Mouse (Mus musculus): ENCODE results near the gene Epor.
A peak's percentile ranks its signal among the peaks of the same experiment; 100 is the strongest.

Gene Epor

DNA sequence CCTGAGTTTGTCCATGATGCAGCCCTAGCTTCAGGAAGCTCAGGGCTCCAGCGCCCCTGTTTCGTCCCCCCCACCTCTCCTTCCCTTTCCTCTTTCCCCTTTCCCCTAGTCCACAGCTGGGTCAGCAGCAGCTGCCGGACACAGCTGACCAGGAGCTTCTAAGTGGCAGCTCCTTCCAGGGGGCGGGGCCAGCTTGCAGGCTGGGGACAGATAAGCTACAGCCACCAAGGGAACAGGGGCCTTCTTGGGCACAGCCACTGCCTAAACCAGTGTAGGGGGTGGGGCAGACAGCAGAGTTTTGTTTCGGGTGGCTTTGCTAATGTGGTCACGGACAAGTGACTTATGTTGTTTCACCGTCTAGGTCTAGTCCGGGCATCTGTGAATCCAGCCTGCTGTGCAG lies at the start of gene Epor:
Epor (minus strand) TSS at position 90 of the 400 bp plus-strand sequence.
- no peak for DNase-seq

DNA sequence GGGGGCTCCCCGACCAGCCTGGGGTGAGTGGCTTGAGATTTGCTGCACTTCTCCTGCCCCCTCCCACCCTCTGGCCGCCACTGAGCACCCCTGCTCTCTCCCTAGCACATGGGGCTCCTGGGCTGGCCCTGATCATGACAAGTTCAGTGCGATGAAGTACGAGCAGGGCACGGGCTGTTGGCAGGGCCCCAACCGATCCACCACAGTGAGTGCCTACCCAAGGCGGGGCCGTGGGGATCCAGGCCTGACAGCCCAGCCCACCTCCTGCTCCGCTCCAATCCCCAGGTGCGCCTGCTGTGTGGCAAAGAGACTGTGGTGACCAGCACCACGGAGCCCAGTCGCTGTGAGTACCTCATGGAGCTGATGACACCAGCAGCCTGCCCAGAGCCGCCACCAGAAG lies 49.4 kb upstream of the Epor start:
- DNase-seq, result no peak

DNA sequence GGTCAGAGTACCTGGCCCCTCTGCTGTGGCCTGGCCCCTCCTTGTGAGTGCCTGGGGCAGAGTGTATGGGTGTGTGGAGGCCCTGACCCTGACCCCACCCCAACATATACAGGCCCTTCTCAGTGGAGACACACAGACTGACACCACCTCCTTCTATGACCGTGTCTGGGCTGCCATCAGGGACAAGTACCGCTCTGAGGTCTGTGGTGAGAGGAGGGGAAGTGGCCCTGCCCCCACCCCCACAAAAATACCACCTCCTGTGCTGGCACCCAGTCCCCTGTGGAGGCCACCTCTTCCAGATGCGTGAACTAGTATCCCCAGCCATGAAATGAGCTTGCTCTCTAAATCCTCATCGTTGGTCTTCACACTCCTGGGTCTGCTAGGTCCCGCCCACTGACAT lies 47.7 kb upstream of the Epor start:
- peak; percentile 18 for DNase-seq

DNA sequence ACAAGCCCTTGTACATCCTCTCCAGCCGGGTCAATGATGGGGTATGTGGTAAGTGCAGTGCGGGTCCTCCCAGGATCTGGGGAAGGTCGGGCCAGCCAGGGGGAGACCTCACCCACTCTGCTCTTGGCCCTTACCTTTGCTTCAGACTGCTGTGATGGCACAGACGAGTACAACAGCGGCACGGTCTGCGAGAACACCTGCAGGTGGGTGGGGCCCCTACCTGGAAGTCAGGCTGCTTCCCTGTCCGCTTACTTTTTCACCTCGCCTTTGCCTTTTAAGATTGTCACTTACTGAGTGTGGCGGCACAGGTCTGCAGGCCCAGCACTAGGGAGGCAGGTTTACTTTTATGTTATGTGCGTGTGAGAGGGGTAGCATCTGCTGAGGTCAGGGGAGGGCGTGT lies 41.2 kb upstream of the Epor start:
- DNase-seq, result no peak

DNA sequence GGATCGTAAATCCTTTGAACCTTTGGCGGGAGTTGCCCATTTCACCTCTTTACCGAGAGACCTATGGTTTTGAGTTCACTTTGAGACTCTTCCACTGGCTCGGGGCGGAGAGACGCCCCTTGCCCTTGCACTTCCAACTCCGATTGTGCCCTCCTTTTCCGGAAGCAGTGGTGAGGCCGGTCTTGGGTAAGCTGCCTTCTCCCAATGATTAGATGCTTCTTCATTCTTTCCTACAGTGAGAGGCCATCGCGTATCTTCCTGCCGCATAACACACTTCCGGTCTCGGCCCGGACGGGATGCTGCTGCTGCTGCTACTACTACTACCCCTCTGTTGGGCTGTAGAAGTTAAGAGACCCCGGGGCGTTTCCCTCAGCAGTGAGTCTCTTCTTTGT lies 39.9 kb upstream of the Epor start:
- DNase-seq, result no peak

DNA sequence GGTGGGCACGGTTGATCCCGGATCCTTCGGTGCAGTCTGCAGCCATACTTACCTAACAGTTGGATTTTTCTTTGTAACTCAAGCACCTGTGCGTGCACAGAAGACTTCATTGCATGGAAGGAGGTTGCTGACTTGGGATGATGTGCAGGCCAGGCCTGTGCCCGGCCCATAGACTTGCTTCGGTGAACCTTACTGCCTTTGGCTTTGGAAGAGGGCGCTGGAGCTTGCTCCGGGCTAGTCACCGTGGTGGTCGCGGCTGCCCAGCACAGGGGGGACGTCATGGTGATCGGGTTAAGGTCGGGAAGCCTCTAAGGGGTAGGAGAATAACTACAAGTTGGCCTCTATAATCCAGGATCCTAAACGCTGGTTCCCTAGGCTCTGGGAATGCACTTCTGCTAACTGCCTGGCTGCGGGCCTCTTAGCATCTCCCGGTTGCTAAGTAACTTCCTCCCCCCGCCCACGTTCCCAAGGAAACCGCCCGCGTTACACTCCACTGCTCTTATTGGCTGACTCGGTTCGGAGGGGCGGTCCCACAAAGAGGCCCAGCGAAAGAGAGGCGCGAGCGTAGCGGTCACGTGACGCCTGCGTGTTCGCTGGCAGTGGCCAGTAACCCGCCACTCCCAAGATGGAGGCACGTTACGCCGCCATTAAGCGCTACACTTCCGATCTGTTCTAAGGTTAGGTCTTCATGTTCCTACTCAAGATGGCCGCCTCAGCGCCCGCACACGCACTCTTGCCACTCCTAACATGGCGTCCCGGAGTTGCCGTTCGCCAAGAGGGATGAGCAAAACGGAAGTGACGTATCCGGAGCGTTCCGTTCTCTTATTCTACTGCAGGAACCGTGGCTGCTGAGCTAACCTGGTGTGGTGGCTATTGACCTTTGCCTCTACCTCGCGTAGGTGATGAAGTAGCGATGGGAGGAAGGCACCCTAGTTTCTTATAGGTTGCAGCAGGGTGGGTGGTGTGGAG lies 39.2 kb upstream of the Epor start, which contains the start of the genes Ccdc151 and Prkcsh:
Ccdc151 (minus strand) TSS at position 441 of the 969 bp plus-strand sequence.
Prkcsh (plus strand) TSS at position 613 of the 969 bp plus-strand sequence.
- peak; percentile 98 for DNase-seq

DNA sequence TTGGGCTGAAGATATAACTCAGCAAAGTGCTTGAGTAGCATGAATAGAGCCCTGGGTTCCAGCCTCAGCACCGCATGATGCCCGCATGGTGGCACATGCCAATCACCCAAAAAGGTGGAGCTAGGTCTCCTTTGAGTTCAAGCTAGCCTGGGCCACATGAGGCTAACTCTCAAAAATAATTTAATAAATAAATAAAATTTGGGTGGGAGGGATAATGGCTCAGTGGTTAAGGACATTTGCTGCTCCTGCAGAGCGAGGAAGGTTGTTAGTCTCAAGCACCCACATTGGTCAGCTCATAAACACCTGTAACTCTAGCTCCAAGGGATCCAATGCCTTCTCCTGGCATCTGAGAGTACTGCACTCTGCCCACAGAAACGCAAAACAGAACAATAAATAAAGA lies 38.3 kb upstream of the Epor start:
- DNase-seq, result no peak

DNA sequence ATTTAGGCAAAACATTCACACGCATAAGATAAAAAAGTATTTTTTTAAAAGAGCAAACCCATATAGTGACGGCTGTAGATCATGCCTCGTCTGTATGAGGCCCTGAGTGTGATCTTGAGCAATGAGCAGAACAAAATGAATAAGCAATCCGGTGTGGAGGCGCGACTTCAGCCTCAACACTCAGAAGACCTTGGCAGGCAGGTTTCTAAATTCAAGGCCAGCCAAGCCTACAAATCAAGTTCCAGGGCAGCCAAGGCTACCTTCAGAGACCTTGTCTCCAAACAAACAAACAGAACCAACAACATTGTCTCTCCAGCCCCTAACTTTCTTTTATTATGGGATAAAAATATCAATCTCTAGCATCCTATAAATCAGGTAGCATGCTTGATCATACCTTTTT lies 37.0 kb upstream of the Epor start:
- DNase-seq, result no peak

DNA sequence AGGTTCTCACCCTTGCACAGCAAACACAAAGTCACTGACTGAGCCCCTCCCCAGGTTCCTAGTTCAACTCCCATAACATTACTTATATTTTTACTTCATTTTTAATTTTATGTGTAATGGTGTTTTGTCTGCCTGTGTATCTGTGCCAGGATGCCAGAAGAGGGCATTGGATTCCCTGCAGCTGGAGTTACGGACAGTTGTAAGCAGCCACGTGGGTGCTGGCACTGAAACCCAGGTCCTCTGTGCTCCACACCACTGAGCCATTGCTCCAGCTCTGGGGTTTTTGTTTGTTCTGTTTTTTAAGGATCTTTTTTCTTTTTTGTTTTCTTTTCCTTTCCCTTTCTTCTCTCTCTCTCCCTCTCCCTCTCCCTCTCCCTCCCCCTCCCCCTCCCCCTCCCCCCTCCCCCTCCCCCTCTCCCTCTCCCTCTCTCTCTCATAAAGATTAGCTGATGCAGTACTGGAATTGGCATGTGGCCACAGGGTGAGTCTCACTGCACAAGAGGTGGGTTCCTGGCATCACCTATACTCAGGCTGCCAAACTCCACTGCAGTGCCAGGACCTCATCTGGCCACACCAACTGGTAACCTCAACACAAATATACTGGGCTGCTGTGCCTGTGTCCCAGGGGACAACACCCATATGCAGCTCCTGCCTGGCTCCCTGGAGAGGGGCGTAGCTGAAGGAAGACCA lies 33.0 kb upstream of the Epor start:
- no peak for DNase-seq

DNA sequence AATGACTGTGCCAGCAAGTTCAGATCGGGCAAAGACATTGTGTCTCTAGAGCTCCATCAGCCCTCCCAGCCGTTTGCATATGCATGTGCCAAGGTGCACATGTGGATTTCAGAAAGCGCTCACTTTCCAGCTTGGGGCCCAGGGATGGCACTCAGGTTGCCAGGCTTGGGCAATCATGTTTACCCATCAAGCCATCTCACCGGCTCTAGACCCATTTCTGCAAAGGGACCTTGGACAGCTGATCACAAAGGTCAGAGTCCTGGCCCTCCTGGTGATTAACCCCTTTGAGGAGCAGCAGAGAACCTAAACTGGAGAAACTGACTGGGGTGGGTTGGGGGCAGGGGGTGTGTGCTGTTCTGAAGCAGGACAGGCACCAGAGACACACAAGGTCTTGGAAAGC lies 28.9 kb upstream of the Epor start:
- no peak for DNase-seq

DNA sequence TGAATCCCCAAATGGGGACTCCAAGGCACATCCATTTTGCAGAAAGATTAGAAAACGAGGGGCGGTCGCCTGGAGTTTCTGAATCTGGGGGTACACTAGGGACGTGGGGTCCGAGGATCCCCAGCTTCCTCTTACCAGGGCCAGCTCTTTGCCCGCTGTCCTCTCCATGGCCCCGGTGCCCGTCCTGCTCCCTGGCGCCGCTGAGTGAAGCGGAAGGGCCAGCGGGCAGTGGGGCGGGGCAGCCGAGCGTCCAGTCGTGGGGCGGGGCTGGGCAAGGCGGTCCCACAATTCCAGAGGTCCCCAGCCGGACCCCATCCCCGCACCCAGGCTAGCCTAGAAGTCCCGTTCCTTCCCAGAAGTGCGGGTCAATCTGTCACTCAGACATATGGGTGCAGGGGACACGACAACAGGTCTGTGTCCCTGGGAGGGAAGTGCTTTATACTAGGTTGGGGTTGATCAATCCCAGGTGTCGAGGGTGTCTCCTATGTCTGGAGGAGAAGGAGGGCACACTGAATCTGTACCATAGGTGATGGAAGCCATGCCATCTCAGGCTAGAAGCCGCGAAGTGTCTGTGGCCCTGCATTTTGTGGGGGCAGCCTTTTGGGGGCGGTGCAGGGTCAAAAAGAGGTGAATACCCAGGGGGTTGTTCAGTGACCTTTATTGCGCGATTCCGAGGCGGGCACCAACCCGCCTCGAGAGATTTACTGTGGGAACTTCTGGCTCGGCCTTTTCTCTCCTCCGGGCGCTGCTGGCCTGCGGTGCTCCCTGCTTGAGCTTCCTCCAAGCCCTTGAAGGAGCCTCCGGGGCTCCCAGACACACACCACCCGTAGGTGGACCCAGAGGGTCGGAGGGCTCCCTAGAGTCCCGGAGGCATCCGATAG lies 26.2 kb upstream of the Epor start, which contains the start of gene Rgl3:
Rgl3 (minus strand) TSS at position 217 of the 881 bp plus-strand sequence.
- peak; percentile 18 for DNase-seq

DNA sequence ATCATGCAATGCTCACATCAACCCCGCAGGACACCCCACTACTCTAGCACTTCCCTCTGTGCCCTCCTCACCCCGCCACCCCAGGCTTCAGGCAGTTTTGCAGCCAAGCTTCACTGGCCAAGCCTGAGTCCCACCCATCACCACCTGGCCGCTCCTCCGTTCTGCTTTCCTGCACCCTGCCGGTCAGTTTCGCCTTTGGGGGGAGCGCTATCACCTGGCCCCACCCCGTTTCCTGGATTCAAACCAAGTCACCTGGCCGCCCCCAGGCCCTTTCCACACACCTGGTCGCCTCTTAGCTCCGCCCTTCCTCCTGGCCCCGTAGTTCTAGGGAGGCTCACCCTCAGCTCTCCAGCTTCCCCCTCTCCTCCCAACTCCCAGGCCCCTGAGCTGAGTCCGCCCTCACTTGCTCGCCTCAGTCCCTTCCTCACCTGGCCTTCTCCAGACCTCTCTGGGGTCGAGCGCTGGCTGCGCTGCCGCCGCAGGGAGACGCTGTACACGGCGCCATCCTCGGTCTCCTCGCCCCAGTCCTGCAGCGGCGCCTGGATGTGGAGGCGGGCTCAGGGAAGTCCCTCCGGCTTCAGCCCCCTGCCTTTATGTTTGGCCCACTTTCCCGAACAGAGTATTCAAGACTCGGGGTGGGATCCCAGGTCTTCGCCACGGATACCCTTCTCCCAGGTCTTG lies 25.3 kb upstream of the Epor start:
- no peak for DNase-seq

DNA sequence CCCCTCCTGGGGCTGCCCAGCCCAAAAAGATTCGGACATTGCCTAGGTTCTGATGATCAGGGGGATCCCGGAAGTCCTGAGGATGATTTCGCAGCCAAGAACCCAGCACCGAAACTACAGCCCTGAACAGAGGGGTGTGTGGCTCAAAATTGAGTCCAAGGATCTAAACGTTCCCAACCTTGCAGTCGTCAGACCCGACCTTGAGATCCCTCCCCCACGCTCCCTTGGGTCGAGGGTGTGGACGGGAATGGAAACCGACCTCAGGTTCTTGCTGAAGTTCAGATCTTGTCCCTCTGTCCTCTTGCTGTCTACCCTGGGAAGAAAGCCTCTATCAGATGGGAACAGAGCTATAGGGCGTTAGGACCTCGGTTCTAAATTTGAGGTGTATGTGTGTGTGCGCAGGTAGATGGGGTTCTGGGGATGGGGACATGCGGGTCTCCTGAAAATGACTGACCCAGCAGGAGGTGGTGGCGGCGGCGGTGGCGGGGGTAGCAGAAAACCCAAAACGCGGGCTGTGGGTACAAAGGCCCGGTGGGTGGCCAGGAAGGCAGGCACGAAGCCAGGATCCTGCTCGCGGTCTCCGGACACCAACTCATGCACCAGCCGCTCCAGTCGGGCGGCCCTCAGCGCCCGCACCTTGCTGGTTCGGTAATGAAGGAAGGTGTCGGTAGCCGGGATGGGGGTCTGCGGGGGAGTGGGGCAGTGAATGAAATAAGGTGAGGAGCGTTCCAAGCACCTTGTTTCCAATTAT lies 24.5 kb upstream of the Epor start:
- no peak for DNase-seq

DNA sequence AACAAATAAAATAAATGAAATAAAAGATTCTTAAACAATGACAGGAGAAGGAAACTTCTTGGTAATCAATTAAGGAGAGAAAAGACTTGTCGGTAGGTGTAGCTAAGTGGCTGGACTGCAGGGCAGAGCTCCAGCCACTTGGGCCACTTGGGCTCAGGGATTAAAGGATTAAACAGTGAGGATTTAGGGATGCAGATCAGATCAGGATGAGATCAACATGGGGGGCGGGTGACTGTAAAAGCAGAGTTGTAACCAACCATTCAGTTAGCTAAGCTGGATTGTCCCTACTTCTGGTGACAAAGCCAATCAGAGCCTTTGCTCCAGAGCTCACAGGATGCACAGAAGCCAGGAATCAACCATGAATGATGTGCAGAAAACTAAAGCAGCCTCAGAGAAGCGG lies 20.6 kb upstream of the Epor start:
- DNase-seq, result no peak

DNA sequence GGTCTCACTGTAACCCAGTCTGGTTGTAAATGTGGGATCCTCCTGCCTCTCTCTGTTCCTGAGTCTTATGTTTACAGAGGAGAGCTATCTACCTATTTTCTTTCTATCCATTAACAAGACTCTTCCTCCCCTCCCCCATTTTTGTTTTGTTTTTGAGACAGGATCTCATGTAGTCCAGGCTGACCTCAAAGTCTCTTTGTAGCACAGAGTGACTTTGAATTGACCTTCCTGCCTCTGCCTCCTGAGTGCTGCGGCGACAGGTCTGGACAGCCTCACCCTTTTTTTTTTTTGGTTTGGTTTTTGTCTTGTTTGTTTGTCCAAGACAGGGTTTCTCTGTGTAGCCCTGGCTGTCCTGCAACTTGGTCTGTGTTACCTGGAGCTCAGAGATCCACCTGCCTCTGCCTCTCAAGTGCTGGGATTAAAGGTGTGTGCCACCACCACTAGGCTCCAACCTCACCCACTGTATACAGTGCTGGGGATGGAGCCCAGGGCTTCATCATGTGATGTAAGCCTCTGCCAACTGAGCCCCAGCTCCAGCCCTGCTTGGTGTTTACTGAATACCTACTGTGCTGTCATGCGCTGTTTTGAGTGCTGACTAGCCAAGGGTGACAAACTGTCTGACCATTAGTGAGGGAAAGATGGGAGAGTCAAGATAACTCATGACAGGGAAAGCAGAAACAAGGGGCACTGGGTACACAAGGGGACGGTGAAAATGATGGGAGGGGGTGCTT lies 15.3 kb upstream of the Epor start:
- no peak for DNase-seq

DNA sequence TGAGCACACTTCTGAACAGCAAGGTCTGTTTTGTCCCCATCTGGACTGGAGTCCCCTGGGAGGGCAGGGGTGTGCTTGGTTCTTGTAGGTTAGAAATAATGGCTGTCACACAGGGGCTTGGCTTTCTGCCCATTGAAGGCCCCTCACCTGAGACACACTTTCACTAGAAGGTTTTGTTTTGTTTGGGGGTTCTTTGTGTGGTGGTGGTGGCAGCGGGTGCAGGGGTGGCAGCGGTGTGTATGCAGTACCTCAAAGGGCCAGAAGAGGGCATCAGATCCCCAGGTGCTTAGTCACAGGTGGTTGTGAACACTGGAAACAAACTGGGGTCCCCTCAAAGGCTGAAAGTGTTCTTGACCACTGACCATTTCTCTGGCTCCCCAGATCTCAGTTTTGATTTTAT lies 14.7 kb upstream of the Epor start:
- DNase-seq, result peak; percentile 64

DNA sequence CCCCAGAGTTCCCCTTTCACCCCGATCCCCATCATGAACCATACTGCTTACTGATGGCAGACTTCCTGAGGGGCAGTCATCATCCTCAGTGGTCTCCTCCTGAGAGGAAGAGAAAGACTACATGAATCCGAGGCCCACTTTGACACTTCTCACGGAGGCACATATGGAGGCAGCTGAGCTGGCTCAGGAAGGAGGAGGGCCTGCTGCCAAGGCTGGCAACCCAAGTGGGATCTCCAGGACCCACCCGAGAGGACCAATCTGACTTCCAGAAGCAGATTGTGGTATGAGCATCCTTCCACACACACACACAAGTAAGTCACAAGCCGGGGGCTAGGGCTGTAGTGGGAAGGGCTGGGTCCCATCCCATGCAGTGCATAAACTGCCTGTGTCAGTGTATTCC lies 14.0 kb upstream of the Epor start:
- no peak for DNase-seq

DNA sequence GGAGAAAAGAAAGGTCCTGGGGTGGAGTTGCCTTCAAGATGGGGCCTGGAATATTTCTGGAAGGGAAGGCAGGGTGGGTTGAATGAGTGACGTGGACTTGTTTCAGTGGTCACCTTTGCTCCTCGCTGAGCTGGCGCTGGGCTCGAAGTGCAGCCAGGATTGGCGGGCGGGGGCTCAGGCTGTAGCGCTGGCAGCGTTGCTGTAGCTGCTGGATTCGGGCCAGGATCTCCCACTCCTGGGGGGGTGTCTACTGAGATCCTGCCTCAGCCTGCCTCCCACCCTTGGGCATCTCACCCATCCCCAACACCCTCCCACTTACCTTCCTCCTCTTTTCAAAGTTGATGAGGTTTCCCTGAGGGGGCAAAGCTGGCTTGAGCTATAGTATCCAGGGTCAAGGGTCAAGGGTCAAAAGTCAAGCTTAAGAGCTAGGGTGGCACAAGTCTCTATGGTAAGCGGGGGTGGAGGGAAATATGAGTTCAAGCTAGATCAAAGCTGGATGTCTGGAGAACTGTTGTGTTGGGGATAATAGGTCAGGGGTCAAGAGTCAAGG lies 13.4 kb upstream of the Epor start:
- no peak for DNase-seq

DNA sequence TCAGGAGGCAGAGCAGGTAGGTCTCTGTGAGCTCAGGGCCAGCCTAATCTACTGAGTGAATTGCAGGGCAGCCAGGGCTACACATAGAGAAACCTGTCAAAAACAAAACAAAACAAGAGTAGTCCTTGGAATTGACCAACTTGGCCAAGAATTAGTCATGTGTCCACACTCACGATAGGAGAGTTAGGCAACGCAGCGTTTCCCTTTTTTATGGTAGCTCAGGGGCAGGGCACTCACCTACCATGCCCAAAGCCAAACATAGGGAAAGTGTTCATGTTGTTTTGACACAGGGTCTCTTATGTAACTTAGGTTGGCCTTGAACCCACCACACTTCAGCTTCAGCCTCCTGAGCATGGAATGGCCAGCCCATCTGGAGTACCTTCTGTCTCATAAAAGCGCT lies 6.0 kb upstream of the Epor start:
- DNase-seq, result no peak

DNA sequence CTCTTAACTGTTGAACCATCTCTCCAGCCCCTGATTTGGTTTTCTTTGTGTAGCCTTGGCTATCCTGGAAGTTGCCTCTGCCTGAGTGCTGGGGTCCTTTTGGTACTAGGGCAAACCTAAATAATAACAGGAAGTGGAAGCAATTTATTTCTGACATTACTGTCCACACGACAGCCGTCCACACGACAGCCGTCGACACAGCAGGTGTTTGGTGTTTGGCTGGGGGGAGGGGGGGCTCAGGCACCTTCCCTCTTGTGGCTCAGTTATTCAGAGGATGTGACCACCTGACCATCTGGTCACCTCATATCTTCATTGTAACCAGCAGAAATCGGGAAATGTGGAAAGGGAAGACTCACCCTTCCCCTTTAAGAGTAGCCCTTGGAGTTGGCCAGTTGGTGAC lies 5.6 kb upstream of the Epor start:
- DNase-seq, result no peak

Measured in thymus, postnatal 25 days (tissue).